Mouse (Mus musculus): ENCODE measurements around the gene Ankrd53.

- TF ChIP-seq GATA1 (IDR thresholded peaks at IDR 0.05; ENCODE audit: borderline replicate concordance, low read length): no peak
- no peak for TF ChIP-seq CTCF (IDR thresholded peaks at IDR 0.05; ENCODE audit: low read depth, low read length)
- TF ChIP-seq TAL1 (conservative IDR thresholded peaks at IDR 0.05; ENCODE audit: low read depth, low read length): no peak
- no peak for TF ChIP-seq POLR2AphosphoS5 (IDR thresholded peaks at IDR 0.05; ENCODE audit: insufficient replicate concordance, low read depth, low read length)
Measured at GRCm38 (mm10) chr6:83796686-83797085, 34.2 kb downstream of the Ankrd53 start.
